Mouse (Mus musculus) hindbrain, postnatal 0 days (tissue): ENCODE measurements around the gene Ago1. TPM values are rescaled to one million over a fixed set of nuclear protein-coding genes. Genes with fewer than 3 reads are reported as not detected.

ENCODE experiments used
- ATAC-seq: fragments of 200-750 bp; cut with Nextera tagmentation; 2 replicates; pipeline ENCODE4 v1.8.0; 2017; ENCODE audit warnings: mild to moderate bottlenecking, moderate TSS enrichment, moderate library complexity
- DNase-seq: peaks from one replicate; pipeline ENCODE4 v3.0.0-alpha.2; 2015; ENCODE audit warnings: low spot score
- H3K27ac ChIP-seq: fragments of 300-500 bp; sonication (generic); 2 replicates; pipeline ENCODE4 v1.5.1; 2014; ENCODE audit warnings: mild to moderate bottlenecking
- H3K27me3 ChIP-seq: fragments of 300-500 bp; sonication (generic); 2 replicates; pipeline ENCODE4 v1.6.1; 2014; ENCODE audit warnings: low read length, mixed read lengths; ENCODE audit not compliant: insufficient read depth
- H3K36me3 ChIP-seq: fragments of 300-500 bp; sonication (generic); 2 replicates; pipeline ENCODE4 v1.6.1; 2014; ENCODE audit warnings: low read length, mixed read lengths; ENCODE audit not compliant: insufficient read depth
- H3K4me1 ChIP-seq: fragments of 300-500 bp; sonication (generic); 2 replicates; pipeline ENCODE4 v1.6.1; 2014; ENCODE audit warnings: antibody characterized with exemption, low read length, mixed read lengths; ENCODE audit not compliant: insufficient read depth
- H3K4me2 ChIP-seq: fragments of 300-500 bp; sonication (generic); 2 replicates; pipeline ENCODE4 v1.6.1; 2014; ENCODE audit warnings: low read depth, mild to moderate bottlenecking, low read length, moderate library complexity, mixed read lengths
- H3K4me3 ChIP-seq: fragments of 300-500 bp; sonication (generic); 2 replicates; pipeline ENCODE4 v1.5.1; 2014; ENCODE audit warnings: low read length
- H3K9ac ChIP-seq: fragments of 300-500 bp; sonication (generic); replicated peaks from 2 replicates; pipeline ENCODE4 v1.6.1; 2014; ENCODE audit warnings: mild to moderate bottlenecking, low read length, moderate library complexity, mixed read lengths
- H3K9me3 ChIP-seq: fragments of 300-500 bp; sonication (generic); 2 replicates; pipeline ENCODE4 v1.6.1; 2016; ENCODE audit warnings: low read length, mixed read lengths
- CTCF ChIP-seq: IDR thresholded peaks from 2 replicates; pipeline ENCODE4 v1.5.1; 2016; ENCODE audit warnings: antibody characterized with exemption, control low read depth, low read depth
- WGBS: fragments of 180-500 bp; shearing (Covaris S2); extraction: QIAGEN DNeasy Blood & Tissue Kit; methylation state at CpG from one replicate; pipeline ENCODE4 v1.1.7; 2014; 5-methylcytosine and 5-hydroxymethylcytosine counted together
- polyA plus RNA-seq: library from polyadenylated mRNA; unstranded; fragments of >200 nt; fragmentation: Nextera tagmentation; extraction: Ambion mirVana; gene quantifications from 2 replicates; pipeline ENCODE4 v1.2.1, GENCODE M21; 2015
- total RNA-seq: library from RNA; depleted of rRNA; stranded (reverse); fragments of >200 nt; gene quantifications from 2 replicates; pipeline ENCODE4 v1.2.3, GENCODE M21; 2014

Ago1 gene
- total and polyA plus RNA-seq, 2 experiments from 2014 or later: 6.5 to 42.2 TPM

DNA sequence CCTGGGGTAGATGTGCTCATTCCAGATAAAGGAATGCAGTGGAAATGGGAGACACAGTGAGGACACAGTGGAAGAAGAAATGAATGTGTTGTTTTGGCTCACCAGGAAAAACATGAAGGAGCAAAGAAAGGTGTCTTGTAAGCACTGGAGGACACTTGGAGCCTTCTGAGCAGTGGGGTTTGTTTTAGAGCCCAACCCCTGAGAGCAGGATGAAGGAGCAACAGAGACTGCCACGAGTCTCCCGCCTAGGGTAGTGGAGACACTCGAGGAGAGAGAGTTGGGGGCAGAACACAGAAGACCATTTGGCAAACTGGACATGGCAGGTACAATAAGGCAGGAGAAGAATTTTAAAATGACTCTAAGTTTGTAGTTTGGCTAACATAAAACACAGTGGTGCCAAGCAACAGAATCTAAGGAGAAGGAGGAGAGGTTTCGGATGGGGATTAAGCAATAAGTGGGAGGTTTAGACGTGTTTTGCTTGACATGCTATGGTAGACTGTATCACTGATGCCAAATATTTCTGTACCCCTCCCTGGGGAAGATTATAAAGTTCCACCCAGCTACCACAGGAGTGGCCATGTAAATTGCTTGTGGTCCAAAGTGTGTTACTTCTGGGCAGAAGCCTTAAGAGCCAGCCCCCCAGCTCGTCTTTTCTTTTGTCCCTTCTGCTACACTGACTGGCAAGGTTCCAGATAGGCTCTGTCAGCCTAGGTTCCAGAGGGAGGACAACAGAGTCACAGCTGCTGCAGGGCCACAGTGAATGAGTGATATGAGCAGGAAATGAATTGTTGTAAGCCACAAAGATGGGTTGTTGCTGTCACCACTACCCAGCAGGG, 34.0 kb upstream of the Ago1 start:
- H3K36me3 ChIP-seq: peaks cover 10% of the 10 kb centered on the region; the same call in 1 of the 2 replicates
- 59% methylated on average over 6 of the region's 6 CpGs for WGBS
- H3K4me1 ChIP-seq: no peaks in the 10 kb centered on the region
- no peak overlapping the region for H3K4me2 ChIP-seq
- H3K4me3 ChIP-seq: no peak overlapping the region
- DNase-seq: peak; percentile 21
- no peak for TF ChIP-seq CTCF
- H3K27ac ChIP-seq: no peak overlapping the region
- no peak; the same call in 1 of the 2 replicates for ATAC-seq
- no peak overlapping the region for H3K9ac ChIP-seq
- H3K27me3 ChIP-seq: no peaks in the 10 kb centered on the region
- H3K9me3 ChIP-seq: no peaks in the 10 kb centered on the region

GRCm38 (mm10) chr4:126498601-126499000, 30.2 kb upstream of the Ago1 start:
- TF ChIP-seq CTCF: no peak
- no peak overlapping the region for H3K4me3 ChIP-seq
- no peaks in the 10 kb centered on the region for H3K27me3 ChIP-seq
- H3K9ac ChIP-seq: no peak overlapping the region
- H3K9me3 ChIP-seq: no peaks in the 10 kb centered on the region
- H3K27ac ChIP-seq: no peak overlapping the region
- ATAC-seq (no peak), DNase-seq (no peak)
- H3K36me3 ChIP-seq: no peaks in the 10 kb centered on the region; the same call in 1 of the 2 replicates
- H3K4me1 ChIP-seq: no peaks in the 10 kb centered on the region
- H3K4me2 ChIP-seq: no peak overlapping the region
- 76% methylated on average over 1 of the region's 1 CpGs for WGBS

DNA sequence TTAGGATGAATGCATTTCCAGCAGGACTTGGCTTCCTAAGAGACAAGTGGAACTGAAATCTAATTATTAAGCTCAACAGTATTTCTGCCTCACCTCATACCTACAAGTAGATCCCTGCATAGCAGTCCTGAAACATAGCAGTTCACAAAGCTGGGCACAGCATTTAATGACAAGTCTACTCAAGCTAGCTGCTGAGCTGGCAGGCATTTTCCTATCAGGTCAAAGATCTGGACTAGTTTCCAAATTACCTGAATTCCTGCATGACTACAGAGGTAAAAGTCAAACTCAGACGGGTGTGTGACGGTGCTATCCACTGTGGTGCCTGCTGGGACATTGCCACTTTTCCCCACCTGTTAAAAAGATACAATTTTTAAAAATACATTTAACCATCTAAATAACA, 28.6 kb upstream of the Ago1 start:
- DNase-seq (no peak), ATAC-seq (no peak)
- no peaks in the 10 kb centered on the region for H3K4me1 ChIP-seq
- H3K27me3 ChIP-seq: no peaks in the 10 kb centered on the region
- H3K27ac ChIP-seq: no peak overlapping the region
- H3K36me3 ChIP-seq: peaks cover 5% of the 10 kb centered on the region; the same call in 1 of the 2 replicates
- no peak overlapping the region for H3K9ac ChIP-seq
- no peak for TF ChIP-seq CTCF
- no peaks in the 10 kb centered on the region for H3K9me3 ChIP-seq
- no peak overlapping the region for H3K4me3 ChIP-seq
- 86% methylated on average over 2 of the region's 2 CpGs for whole genome bisulfite sequencing
- no peak overlapping the region for H3K4me2 ChIP-seq

- no peak for ATAC-seq
- WGBS: 83% methylated on average over 5 of the region's 5 CpGs
- peaks cover 5% of the 10 kb centered on the region; the same call in 1 of the 2 replicates for H3K36me3 ChIP-seq
These were observed 27.8 kb upstream of the Ago1 start for GRCm38 (mm10) chr4:126495942-126496790.

DNA sequence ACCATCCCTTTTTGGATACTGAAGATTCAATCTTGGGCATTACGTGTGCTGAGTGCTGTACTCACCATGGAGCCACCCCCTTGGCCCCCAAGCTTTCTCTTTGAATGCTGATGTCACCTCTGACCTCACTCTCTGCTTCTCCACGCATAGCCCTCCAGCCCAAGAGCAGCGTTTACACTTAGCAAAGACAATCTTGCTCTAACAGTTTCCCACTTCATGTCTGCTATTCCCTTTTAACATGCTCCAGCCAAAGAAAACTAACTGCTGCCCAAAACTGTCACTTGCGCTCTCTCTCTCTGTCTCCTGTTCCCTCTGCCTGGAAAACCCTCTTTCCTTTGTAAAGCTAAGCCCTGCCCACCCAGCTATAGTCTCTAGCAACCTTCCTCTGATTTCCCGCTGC, 27.1 kb upstream of the Ago1 start:
- DNase-seq: no peak
- ATAC-seq: no peak
- Histone ChIP-seq H3K27me3 (no peaks in the 10 kb centered on the region), H3K9ac (no peak overlapping the region), H3K9me3 (no peaks in the 10 kb centered on the region), H3K4me2 (no peak overlapping the region), H3K4me3 (no peak overlapping the region), H3K36me3 (peaks cover 11% of the 10 kb centered on the region; the same call in 1 of the 2 replicates), H3K27ac (no peak overlapping the region), H3K4me1 (no peaks in the 10 kb centered on the region)
- 55% methylated on average over 5 of the region's 5 CpGs for WGBS
- TF ChIP-seq CTCF: no peak

More at GRCm38 (mm10) chr4:126495942-126496790, 27.8 kb upstream of the Ago1 start:
- H3K4me2 ChIP-seq: no peak overlapping the region
- no peak overlapping the region for H3K4me3 ChIP-seq
- no peaks in the 10 kb centered on the region for H3K9me3 ChIP-seq
- H3K9ac ChIP-seq: no peak overlapping the region
- no peak for TF ChIP-seq CTCF
- H3K27ac ChIP-seq: no peak overlapping the region
- no peaks in the 10 kb centered on the region for H3K27me3 ChIP-seq
- no peak for DNase-seq
- H3K4me1 ChIP-seq: no peaks in the 10 kb centered on the region

DNA sequence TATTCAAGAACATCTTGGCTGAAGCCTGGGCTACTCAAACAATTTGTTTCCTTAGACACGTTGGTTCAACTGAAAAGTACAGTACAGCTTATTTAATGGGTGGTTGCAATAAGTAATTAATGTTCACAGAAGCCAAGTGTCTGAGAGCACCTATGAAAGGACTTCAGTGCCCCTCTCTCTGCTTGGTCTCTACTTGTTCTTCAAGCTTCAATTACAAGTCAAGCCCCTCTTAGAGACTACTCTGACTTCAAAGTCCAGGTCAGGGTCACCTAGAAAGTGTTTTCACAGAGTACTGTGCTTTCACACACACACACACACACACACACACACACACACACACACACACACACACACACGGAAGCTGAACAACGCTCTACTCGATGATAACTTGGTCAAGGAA, 25.0 kb upstream of the Ago1 start:
- ATAC-seq: no peak

More for the DNA sequence above, 25.0 kb upstream of the Ago1 start:
- no peak for TF ChIP-seq CTCF
- H3K27me3 ChIP-seq: no peaks in the 10 kb centered on the region
- H3K36me3 ChIP-seq: peaks cover 11% of the 10 kb centered on the region; the same call in 1 of the 2 replicates
- H3K9ac ChIP-seq: no peak overlapping the region
- 80% methylated on average over 4 of the region's 4 CpGs for WGBS
- no peaks in the 10 kb centered on the region for H3K4me1 ChIP-seq
- no peak overlapping the region for H3K4me2 ChIP-seq
- H3K4me3 ChIP-seq: no peak overlapping the region
- H3K27ac ChIP-seq: no peak overlapping the region
- no peaks in the 10 kb centered on the region for H3K9me3 ChIP-seq
- no peak for DNase-seq
